Mouse (Mus musculus): ENCODE results near the gene Eif2d.

DNA sequence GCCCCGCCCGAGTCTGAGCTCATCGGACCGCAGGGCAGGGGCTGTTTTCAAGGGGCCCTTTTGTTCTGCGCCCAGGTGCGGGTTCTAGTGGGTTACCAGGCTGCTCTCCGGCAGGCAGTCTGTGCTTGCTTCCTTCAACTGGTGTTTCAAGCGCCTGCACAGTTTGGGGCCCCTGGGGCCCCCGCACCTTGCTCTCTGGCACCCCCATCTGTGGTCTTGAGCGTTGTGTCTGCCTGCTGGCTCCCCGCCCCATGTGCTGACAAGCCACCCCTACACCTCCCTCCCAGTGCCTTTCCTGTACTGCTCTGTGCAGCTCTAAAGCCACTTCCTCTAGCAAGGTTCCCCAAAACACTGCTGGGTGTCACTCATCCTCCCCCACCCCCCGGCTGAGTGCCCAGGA is 47.0 kb downstream of the Eif2d start:
- TF ChIP-seq CTCF (IDR thresholded peaks at IDR 0.05) (peak; percentile 21; the same call in 1 of the 2 replicates), POLR2A (IDR thresholded peaks at IDR 0.05; ENCODE audit: insufficient read depth, low read depth, low read length) (no peak), EP300 (IDR thresholded peaks at IDR 0.05; ENCODE audit: insufficient read depth, low read depth, low read length) (no peak)

All from heart, adult 2 months (tissue).